Mouse (Mus musculus): ENCODE measurements around the gene Gcm1.

The Gcm1 gene

DNA sequence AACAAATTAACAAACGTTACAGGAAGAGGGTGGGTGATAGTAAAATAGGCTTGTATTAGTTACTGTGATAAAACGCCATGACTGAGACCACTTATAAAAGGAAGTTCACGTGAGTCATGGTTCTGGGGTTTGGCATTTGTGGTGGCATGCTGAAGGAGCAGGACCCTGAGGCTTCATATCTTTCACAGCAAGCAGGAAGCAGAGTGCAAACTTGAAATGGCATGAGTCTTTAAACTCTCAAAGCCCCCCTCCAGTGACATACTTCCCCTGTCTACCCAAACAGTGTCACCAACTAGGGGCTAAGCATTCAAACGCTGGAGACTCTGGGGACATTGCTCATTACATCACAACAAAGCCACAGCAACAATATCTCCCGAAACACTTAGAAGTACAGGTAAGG lies 49.2 kb downstream of the Gcm1 start:
- no peak for DNase-seq (ENCODE audit: low read depth, low spot score)

DNA sequence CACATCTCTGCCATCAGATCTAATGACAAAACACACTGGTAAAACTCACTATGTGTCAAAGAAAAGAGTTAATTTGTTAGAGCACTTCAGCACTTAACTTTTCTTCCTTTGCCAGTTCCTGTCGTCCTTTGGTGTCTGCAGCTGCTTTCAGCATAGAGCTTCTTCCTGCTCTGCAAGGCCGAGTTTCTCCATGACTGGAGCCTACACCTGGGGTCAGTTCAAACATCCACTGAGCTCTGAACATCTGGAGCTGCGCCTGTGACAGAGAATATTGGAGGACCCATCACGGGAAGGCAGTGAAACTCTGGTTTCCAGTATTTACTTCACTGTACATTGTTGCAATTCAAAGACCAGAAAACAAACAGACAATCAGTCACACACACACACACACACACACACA lies 49.7 kb downstream of the Gcm1 start:
- DNase-seq (ENCODE audit: low read depth, low spot score), result no peak

DNA sequence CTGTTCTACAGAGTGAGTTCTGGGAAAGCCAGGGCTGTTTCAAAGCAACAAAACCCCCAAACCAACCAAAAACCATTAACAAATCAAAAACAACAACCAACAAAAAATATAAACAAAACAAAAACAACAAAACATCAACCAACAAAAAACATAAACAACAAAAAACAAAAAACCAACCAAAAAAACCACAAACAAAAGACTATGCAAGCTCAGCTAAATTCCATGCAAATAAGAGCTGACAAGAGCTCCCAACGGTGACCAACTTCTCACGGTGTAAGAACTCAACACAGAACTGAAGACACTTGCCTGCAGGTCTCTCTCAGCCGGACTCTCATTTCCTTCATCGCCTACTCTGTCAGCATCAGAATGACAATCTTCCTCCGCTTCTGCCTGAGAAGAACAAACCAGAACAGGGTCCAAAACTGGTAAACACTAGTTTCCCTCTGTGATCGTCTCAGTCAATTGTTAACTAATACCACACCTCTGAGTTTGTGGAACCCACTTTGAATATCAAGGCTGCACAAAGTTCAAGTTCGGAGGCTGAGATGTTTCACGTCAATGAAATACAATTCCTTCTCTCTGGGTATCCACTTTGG lies 52.3 kb downstream of the Gcm1 start:
- no peak for DNase-seq (ENCODE audit: low read depth, low spot score)

DNA sequence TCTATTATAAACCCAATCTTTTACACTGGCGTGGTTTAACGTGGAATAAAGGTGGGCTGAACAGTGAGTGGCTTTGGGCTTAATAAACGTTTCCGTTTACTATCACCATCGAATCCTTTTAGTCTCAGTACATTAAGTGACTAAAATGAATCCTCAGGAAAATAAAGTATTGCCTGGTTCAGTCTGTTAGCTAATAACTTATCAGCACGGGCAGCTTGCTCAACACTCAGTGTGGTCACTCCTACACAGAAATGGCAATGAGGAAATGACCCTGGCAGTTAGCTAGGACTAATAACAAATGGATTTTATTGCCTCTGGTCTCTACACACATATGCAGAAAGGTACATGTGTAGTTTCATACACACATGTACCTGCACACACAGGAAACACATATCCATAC lies 53.2 kb downstream of the Gcm1 start:
- no peak for DNase-seq (ENCODE audit: low read depth, low spot score)

DNA sequence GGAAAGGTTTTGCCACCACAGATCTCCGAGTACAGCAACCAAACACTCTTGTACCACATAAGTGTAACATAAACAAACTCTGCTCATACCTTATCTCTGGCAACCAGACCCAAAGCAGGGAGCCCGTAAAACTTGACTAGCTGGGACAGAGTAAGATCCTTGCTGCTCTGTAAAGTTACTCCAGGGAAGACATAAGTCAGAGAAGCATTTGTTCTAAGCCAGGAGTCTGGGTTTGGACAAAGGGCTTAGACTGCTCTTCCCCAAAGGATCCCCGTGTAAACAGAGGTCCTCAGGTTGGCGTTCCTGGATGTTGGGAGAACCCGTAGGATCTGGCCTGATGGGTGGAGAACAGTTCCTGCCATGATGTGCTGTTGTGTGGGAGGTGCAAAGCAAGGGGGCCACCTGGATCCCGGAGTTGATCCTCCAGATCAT lies 53.8 kb downstream of the Gcm1 start:
- DNase-seq (ENCODE audit: low read depth, low spot score), result no peak

DNA sequence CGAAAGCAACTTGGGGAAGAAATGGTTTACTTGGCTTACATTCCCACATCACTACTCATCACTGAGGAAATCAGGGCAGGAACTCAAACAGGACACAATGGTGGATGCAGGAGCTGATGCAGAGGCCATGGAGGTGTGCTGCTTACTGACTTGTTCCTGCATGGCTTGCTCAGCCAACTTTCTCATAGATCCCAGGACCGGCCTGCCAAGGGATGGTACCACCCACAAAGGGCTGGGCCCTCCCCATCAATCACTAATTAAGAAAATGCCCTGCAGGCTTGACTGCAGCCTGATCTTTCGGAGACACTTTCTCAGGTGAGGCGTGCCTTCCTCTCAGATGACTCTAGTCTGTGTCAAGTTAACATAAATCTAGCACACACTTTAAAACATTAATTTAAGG lies 55.1 kb downstream of the Gcm1 start:
- no peak for DNase-seq (ENCODE audit: low read depth, low spot score)

DNA sequence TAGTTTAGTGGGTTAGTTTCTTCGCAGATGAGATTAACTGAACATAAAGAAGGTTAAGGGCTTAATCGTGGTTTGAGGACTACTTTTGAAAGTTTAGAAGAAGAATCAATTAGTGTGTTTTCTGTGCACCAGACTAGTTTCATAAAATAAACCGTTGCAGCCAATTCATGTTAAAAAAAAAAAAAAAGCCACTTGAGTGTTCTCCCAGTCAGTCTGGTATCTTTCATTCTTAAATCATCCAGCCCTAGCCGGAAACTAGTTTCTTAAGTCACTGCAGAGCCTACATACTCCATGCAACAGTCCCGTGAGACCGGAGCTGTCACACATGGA lies 55.8 kb downstream of the Gcm1 start:
- no peak for DNase-seq (ENCODE audit: low read depth, low spot score)

DNA sequence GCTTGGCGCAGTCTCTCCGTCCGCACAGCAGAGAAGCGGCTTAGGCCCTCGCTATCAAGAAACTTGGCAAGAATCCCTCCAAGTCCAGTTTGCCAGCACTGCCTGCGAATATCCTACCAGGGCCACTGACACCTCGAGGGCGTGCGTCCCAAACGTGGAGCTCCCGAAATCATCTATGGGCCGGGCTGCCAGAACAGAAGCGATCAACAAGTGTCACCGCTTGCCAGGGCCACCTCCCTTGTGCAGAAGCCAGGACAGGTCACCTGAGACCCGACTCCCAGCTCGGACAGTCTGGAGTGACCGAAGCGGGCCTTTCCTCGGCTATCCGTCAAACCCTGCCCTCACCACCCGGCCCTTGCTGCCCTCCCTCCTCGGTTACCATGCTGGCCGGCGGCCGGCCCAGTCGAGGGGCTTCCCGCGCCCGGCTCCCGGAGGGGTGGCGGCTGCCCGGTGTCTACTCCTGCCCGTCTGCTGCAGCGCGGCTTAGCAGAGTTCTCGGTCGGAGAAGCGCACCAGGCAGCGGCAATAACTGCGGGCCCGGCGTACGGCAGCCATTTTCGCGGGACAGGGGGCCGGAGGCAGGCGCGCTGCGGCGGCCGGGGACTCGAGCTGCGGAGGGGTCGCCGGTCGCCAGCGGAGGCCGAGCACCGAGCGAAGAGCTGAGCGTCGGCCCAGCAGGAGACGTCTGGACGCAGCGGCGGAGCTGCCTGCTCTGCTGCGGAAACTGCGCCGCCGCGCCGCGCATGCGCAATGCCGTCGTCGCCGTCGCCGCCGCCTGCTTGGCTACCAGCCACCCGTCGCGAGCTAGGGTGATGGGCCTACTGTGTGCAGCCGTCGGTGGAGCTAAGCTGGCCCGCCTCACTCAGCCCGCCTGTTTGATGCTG lies 56.4 kb downstream of the Gcm1 start:
- DNase-seq (ENCODE audit: low read depth, low spot score), result peak; percentile 68

DNA sequence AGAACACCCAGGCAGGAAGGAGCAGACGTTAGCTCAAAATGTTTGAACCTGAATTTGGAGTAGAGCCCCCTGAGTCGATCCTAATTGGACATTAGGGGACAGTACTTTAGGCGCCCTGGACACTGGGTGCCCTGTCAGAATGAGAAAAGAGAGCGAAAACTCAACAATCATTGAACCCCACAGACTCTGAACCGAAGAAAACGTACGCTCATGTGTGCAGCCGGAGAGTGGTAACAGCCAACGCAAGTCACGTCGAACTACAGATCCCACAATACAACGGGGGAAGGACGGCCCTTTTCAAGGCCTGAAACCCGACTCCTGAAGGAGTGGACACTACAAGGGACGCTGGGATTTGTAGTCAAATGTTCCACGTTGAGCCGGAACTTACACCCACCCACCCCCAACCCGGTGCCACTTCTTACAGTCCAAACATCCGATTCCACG lies 57.1 kb downstream of the Gcm1 start, which contains the start of the genes Fbxo9 and Ick:
Gene Fbxo9, minus strand, starts transcription at position 270 of the 444 bp plus-strand sequence.
Gene Ick, plus strand, starts transcription at position 397 of the 444 bp plus-strand sequence.
- peak; percentile 94 for DNase-seq (ENCODE audit: low read depth, low spot score)

DNA sequence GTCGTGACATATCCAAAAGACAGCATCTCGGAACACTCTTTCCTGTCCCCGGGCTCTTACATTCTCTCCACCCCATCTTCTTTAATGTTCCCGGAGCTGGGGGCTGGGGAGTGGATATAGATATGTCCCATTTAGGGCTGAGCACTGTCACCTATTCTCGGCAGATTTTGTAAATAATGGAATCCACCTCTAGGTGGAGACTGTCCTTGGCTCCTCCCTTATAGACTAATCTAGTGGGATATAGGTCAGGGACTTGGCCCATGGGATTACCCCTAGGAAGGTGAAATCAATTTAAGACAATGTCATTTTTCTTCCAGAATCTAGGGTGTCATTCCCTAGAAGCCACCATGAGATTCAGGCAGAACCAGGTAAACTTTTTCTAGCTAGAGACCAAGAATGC lies 57.9 kb downstream of the Gcm1 start:
- DNase-seq (ENCODE audit: low read depth, low spot score), result no peak

DNA sequence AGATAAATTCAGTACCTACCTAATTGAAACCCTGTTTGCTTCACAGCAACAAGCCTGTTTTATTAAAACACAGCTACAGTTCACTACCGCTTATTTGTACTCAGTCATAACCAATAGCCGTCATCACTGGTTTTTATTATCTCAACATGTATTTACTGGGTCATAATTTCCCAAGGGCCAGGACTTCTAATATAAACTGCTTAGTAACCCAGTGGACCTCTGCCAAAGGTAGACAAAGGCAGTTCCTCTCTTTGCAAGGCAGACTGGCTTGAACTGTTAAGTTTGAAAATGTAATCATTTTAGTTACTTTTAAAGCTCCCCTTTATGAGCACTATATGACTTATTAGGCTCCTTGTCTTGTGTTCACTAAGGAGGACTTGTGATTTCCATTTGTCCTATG lies 59.7 kb downstream of the Gcm1 start:
- no peak for DNase-seq (ENCODE audit: low read depth, low spot score)

DNA sequence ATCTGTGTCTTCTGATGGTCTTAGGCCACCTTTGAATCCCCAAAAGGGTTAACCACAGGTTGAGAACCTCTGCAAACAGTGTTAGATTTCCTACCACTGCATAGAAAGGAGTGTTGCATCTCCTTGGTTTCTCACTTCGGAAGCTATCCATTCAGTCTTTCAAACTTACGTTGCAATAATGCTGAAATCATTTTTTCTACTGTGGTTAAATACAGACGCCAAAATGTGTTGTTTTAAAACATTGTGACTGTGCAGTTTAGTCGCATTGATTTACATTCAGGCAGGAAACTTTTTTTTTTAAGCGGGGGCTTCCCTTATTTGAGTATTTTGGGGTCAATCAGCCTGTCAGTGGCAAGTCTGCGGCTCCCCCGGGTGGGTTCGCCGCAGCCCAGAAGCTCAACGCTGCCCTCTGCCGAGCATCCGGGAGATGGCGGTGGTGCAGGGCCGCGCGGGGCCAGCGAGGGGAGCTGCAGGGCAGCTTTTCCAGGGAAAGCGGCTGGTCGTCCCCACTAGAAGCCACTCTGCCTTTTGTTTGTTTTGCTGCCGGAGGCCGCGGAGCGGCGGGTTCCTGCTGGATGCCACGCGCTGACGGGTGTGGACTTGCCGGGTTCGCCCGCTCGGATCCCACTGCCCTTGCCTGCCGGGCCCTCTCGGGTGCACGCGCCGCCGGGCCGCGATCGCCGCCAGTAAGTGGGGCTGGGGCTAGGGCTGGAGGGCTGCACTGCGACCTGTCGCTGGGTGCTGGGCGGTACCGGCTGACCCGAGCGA lies 61.2 kb downstream of the Gcm1 start:
- DNase-seq (ENCODE audit: low read depth, low spot score), result peak; percentile 71

DNA sequence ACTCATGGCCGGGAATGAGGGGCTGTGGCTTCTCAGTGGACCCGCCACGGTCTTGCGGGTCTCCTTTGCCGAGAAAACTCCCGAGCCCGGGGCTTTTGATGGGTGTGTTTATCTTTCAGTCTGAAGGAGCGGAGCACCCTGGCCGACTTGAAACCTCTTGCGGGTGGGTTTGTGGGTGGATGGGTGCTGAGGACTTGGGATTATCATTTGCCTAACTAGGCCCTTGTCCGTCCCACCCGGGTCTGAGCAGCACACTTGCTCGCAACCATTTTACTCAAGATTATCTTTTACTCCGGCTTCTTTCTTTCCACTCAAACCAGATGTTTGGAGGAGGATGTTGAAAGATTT lies 61.8 kb downstream of the Gcm1 start:
- no peak for DNase-seq (ENCODE audit: low read depth, low spot score)

Measured in brain, embryonic 18.5 days (tissue).